In the genomic region with DNA sequence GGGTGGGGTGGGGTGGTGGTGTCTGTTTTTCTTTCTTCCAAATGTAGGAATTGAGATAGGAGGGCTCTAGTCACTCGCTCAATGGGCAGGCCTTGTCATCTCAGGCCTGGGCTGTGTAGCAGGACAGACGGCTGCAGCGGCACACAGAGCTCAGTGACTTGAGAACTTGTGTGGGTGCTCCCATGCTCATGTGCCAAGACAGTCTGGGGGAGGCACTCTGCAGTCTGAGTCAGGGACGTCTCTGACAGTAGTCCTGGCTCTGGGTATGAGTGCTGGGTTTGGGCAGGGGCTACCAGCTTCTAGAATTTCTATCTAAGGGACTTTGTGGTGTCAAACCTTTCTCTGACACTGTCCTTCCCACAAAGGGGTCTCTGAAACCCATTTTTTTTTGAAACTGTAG, we compare ENCODE assay signal across 19 mouse cellular contexts.
"Had no signal": no experiment of that assay in that cellular context is flagged by ENCODE, and none has a peak within 500 bp of the region (broad histone marks: within the 10 kb centered on the region; RNA-seq: fewer than 3 reads in every experiment).

No protein-coding gene starts in this region.

- H3K36me3 ChIP-seq: embryonic facial prominence, embryonic 10.5 days; embryonic facial prominence, embryonic 12.5 days; embryonic facial prominence, embryonic 13.5 days; embryonic facial prominence, embryonic 15.5 days; forebrain, embryonic 10.5 days; forebrain, embryonic 12.5 days; forebrain, embryonic 15.5 days had no signal

- DNase-seq: cerebellum, adult 9-11 months; gastrocnemius, postnatal 14 days; gastrocnemius, postnatal 25 days; gastrocnemius, postnatal 36 days; heart, adult 11 months had no signal

- H3K4me2 ChIP-seq: embryonic facial prominence, embryonic 12.5 days; embryonic facial prominence, embryonic 13.5 days; embryonic facial prominence, embryonic 15.5 days; forebrain, embryonic 12.5 days; forebrain, embryonic 13.5 days; forebrain, embryonic 15.5 days had no signal

- ATAC-seq: forebrain, embryonic 13.5 days; forebrain, embryonic 14.5 days; forebrain, embryonic 15.5 days; forebrain, embryonic 16.5 days had no signal

- H3K9ac ChIP-seq: embryonic facial prominence, embryonic 12.5 days; embryonic facial prominence, embryonic 13.5 days; embryonic facial prominence, embryonic 15.5 days; forebrain, embryonic 12.5 days; forebrain, embryonic 13.5 days; forebrain, embryonic 15.5 days; forebrain, postnatal 0 days had no signal

- H3K9me3 ChIP-seq: embryonic facial prominence, embryonic 10.5 days; embryonic facial prominence, embryonic 12.5 days; embryonic facial prominence, embryonic 13.5 days; embryonic facial prominence, embryonic 15.5 days; forebrain, embryonic 10.5 days; forebrain, embryonic 12.5 days; forebrain, embryonic 13.5 days; forebrain, embryonic 15.5 days had no signal

- H3K4me3 ChIP-seq: embryonic facial prominence, embryonic 10.5 days; embryonic facial prominence, embryonic 12.5 days; embryonic facial prominence, embryonic 13.5 days; embryonic facial prominence, embryonic 15.5 days; erythroblast, embryonic 14.5 days; forebrain, embryonic 10.5 days; forebrain, embryonic 12.5 days; forebrain, embryonic 13.5 days; forebrain, embryonic 15.5 days; gastrocnemius, adult 2 months; heart, adult 2 months had no signal

- H3K27me3 ChIP-seq: embryonic facial prominence, embryonic 12.5 days; embryonic facial prominence, embryonic 13.5 days; embryonic facial prominence, embryonic 15.5 days; forebrain, embryonic 13.5 days; forebrain, embryonic 15.5 days had no signal

- H3K4me1 ChIP-seq: embryonic facial prominence, embryonic 10.5 days; embryonic facial prominence, embryonic 12.5 days; embryonic facial prominence, embryonic 15.5 days; forebrain, embryonic 12.5 days; forebrain, embryonic 13.5 days; forebrain, embryonic 15.5 days had no signal

- H3K27ac ChIP-seq: embryonic facial prominence, embryonic 10.5 days; embryonic facial prominence, embryonic 12.5 days; embryonic facial prominence, embryonic 13.5 days; embryonic facial prominence, embryonic 15.5 days; forebrain, embryonic 10.5 days; forebrain, embryonic 12.5 days; forebrain, embryonic 13.5 days; forebrain, embryonic 15.5 days; gastrocnemius, adult 2 months; heart, adult 2 months had no signal
